Mouse (Mus musculus) adrenal gland, postnatal 25 days (tissue): ENCODE data around the gene Cdk6. TPM values are rescaled to one million over a fixed set of nuclear protein-coding genes. Genes with fewer than 3 reads are reported as not detected.

Experiments
- DNase-seq: peaks from one replicate; pipeline ENCODE4 v3.0.0; 2021; ENCODE audit warnings: mixed read lengths
- total RNA-seq: library from RNA; stranded (reverse); gene quantifications from 2 replicates; pipeline ENCODE4 v1.2.3, GENCODE M21; 2021

Gene Cdk6
- total RNA-seq, 1 experiment from 2014 or later: 27.0 TPM

GRCm38 (mm10) chr5:3579066-3579465 is 237.8 kb downstream of the Cdk6 start:
- no peak for DNase-seq

Other genes with a start within 250 kb of the Cdk6 start
- gene Fam133b, start 202.3 kb downstream of the Cdk6 start, total RNA-seq: 32.8 and 35.5 TPM in 2 replicates
- 3.9 and 4.4 TPM in 2 replicates for gene 1700109H08Rik, start 230.1 kb downstream of the Cdk6 start, total RNA-seq